In genomic region chr3:149445991-149446564, GRCm38 (mm10) we compare ENCODE assay signal across 19 mouse cellular contexts.
A peak's percentile ranks its signal among the peaks of the same experiment; 100 is the strongest.
DNase-seq lines count a peak whose midpoint lies in the region; ATAC-seq and TF ChIP-seq lines count a peak whose summit lies in the region.
"Had no signal": no experiment of that assay in that cellular context is flagged by ENCODE, and none has a peak within 500 bp of the region (broad histone marks: within the 10 kb centered on the region; RNA-seq: fewer than 3 reads in every experiment).

No protein-coding gene starts in this region.

- H3K36me3 ChIP-seq in embryonic facial prominence, embryonic 14.5 days (ENCODE audit: control insufficient read depth, insufficient read depth, low read length) = no peaks in the 10 kb centered on the region
- H3K36me3 ChIP-seq in embryonic facial prominence, embryonic 10.5 days (replicated peaks) = no peaks in the 10 kb centered on the region
- H3K36me3 ChIP-seq in kidney, adult 2 months (ENCODE audit: control insufficient read depth, insufficient read depth, low read length) = no peaks in the 10 kb centered on the region
- H3K36me3 ChIP-seq in MEL (ENCODE audit: control insufficient read depth in 1 of 2, insufficient read depth in 2 of 2, low read length in 2 of 2) = peaks cover 0 to 2% of the 10 kb centered on the region in 2 experiments; a peak in 1 of 4 replicates
- H3K36me3 ChIP-seq: heart, embryonic 13.5 days; hindbrain, embryonic 12.5 days; midbrain, embryonic 15.5 days; neural tube, embryonic 13.5 days had no signal

- no peak overlapping the region for H3K4me3 ChIP-seq in embryonic facial prominence, embryonic 14.5 days (ENCODE audit: low read depth, low read length)
- H3K4me3 ChIP-seq in embryonic facial prominence, embryonic 10.5 days = no peak overlapping the region
- no peak overlapping the region for H3K4me3 ChIP-seq in kidney, adult 2 months (ENCODE audit: insufficient read depth, low read depth, low read length)
- H3K4me3 ChIP-seq in MEL (ENCODE audit: control insufficient read depth in 1 of 2, insufficient read depth in 1 of 2, low read depth in 2 of 2, low read length in 2 of 2) = no peak overlapping the region
- H3K4me3 ChIP-seq: myocyte had no signal

- H3K4me1 ChIP-seq in embryonic facial prominence, embryonic 14.5 days (ENCODE audit: control insufficient read depth, insufficient read depth, low read length) = peaks cover 6% of the 10 kb centered on the region; the same call in 1 of the 2 replicates
- H3K4me1 ChIP-seq in embryonic facial prominence, embryonic 10.5 days = peaks cover 14% of the 10 kb centered on the region
- H3K4me1 ChIP-seq in kidney, adult 2 months (ENCODE audit: control insufficient read depth, insufficient read depth, low read length) = no peaks in the 10 kb centered on the region
- H3K4me1 ChIP-seq in MEL (ENCODE audit: control insufficient read depth in 1 of 2, insufficient read depth in 2 of 2, low read length in 2 of 2) = 0 out of 4 replicates have a peak, but pooled peaks cover 0 to 5% of the 10 kb centered on the region in 2 experiments

- H3K27ac ChIP-seq in embryonic facial prominence, embryonic 14.5 days (replicated peaks; ENCODE audit: low read depth, low read length) = no peak overlapping the region
- no peak overlapping the region for H3K27ac ChIP-seq in embryonic facial prominence, embryonic 10.5 days (replicated peaks)
- H3K27ac ChIP-seq in kidney, adult 2 months (ENCODE audit: insufficient read depth, low read depth, low read length) = no peak overlapping the region
- H3K27ac ChIP-seq in MEL (ENCODE audit: control insufficient read depth, low read depth, low read length) = no peak overlapping the region
- H3K27ac ChIP-seq: hindbrain, embryonic 12.5 days; layer of hippocampus, adult 2 months had no signal

- no peak overlapping the region for H3K9ac ChIP-seq in embryonic facial prominence, embryonic 14.5 days (ENCODE audit: low read depth, low read length)
- no peak overlapping the region for H3K9ac ChIP-seq in MEL (ENCODE audit: control insufficient read depth, low read depth, low read length, poor library complexity, severe bottlenecking)
- H3K9ac ChIP-seq: hindbrain, embryonic 12.5 days; midbrain, embryonic 15.5 days had no signal

- 71% methylated on average over 6 of the region's 6 CpGs for WGBS in embryonic facial prominence, embryonic 14.5 days
- 81% methylated on average over 6 of the region's 6 CpGs for WGBS in embryonic facial prominence, embryonic 10.5 days
- 64% methylated on average over 6 of the region's 6 CpGs for WGBS in kidney, adult 2 months

- peak; percentile 39 for DNase-seq in embryonic facial prominence, embryonic 14.5 days (ENCODE audit: low spot score)
- DNase-seq in embryonic facial prominence, embryonic 10.5 days (ENCODE audit: low spot score) = no peak
- DNase-seq in kidney, postnatal 4 days = peak; percentile 6 to 25
- DNase-seq in kidney, adult 2 months = no peak
- DNase-seq in MEL (ENCODE audit: low read depth, low spot score) = peak; percentile 17
- DNase-seq in thymus, adult 18-20 months = no peak
- DNase-seq: cerebellum, adult 8-10 months; gastrocnemius, postnatal 36 days; heart, postnatal 14 days; kidney, adult 18-20 months; right cerebral cortex, postnatal 4 days; thymus, postnatal 36 days had no signal

- H3K79me2 ChIP-seq in MEL (ENCODE audit: control insufficient read depth, insufficient read depth, low read length, poor library complexity) = no peaks in the 10 kb centered on the region

- ATAC-seq in embryonic facial prominence, embryonic 14.5 days (ENCODE audit: low read depth) = no peak
- peak; percentile 67 for ATAC-seq in megakaryocyte progenitor cell, adult 5-6 weeks (replicated peaks; ENCODE audit: poor library complexity)

- H3K27me3 ChIP-seq in embryonic facial prominence, embryonic 14.5 days (replicated peaks; ENCODE audit: control insufficient read depth, insufficient read depth, low read length) = no peaks in the 10 kb centered on the region
- peaks cover 18% of the 10 kb centered on the region for H3K27me3 ChIP-seq in embryonic facial prominence, embryonic 10.5 days (replicated peaks; ENCODE audit: low read depth, poor library complexity, severe bottlenecking)
- no peaks in the 10 kb centered on the region for H3K27me3 ChIP-seq in kidney, adult 2 months (replicated peaks; ENCODE audit: control insufficient read depth, insufficient read depth, low read length)
- no peaks in the 10 kb centered on the region for H3K27me3 ChIP-seq in MEL (ENCODE audit: control insufficient read depth in 1 of 2, insufficient read depth in 2 of 2, low read length in 2 of 2)

- TF ChIP-seq EP300 in MEL (IDR thresholded peaks at IDR 0.05; ENCODE audit: low read depth in 1 of 2, low read length in 2 of 2) = peak in 1 of 2 experiments; percentile 45; a peak in 1 of 4 replicates

- H3K4me2 ChIP-seq in embryonic facial prominence, embryonic 14.5 days (ENCODE audit: low read depth, low read length) = no peak overlapping the region

- TF ChIP-seq POLR2A in kidney, adult 2 months (IDR thresholded peaks at IDR 0.05; ENCODE audit: low read depth, low read length) = no peak
- TF ChIP-seq POLR2A in MEL (IDR thresholded peaks at IDR 0.05; ENCODE audit: control insufficient read depth in 1 of 2, insufficient read depth in 1 of 2, low read depth in 1 of 2, low read length in 2 of 2, poor library complexity in 1 of 2) = no peak

- no peaks in the 10 kb centered on the region for H3K9me3 ChIP-seq in embryonic facial prominence, embryonic 14.5 days (ENCODE audit: control insufficient read depth, low read length)
- no peaks in the 10 kb centered on the region for H3K9me3 ChIP-seq in embryonic facial prominence, embryonic 10.5 days
- no peaks in the 10 kb centered on the region for H3K9me3 ChIP-seq in MEL (replicated peaks; ENCODE audit: insufficient read depth, low read length)
- H3K9me3 ChIP-seq: heart, embryonic 13.5 days; hindbrain, embryonic 12.5 days; midbrain, embryonic 15.5 days; neural tube, embryonic 13.5 days had no signal

- TF ChIP-seq CTCF in kidney, adult 2 months (conservative IDR thresholded peaks at IDR 0.05; ENCODE audit: insufficient read depth, insufficient read length, low read depth, low read length) = no peak
- no peak for TF ChIP-seq CTCF in MEL (IDR thresholded peaks at IDR 0.05 in 2 of 3, conservative IDR thresholded peaks at IDR 0.05 in 1 of 3; ENCODE audit: control insufficient read depth in 1 of 3, insufficient read depth in 1 of 3, low read depth in 2 of 3, low read length in 3 of 3, poor library complexity in 1 of 3, severe bottlenecking in 1 of 3)

- no peak for TF ChIP-seq RAD21 in MEL (IDR thresholded peaks at IDR 0.05; ENCODE audit: low read depth, low read length)

TF ChIP-seq in MEL, 35 proteins besides CTCF, POLR2A, EP300 and RAD21:
- TF ChIP-seq NRF1 (IDR thresholded peaks at IDR 0.05; ENCODE audit: insufficient read depth, low read depth, low read length, poor library complexity, severe bottlenecking) (no peak), BHLHE40 (IDR thresholded peaks at IDR 0.05; ENCODE audit: borderline replicate concordance, low read depth, low read length) (no peak), ETS1 (IDR thresholded peaks at IDR 0.05; ENCODE audit: low read depth, low read length) (no peak), SIN3A (IDR thresholded peaks at IDR 0.05; ENCODE audit: low read length) (no peak), POLR2AphosphoS5 (IDR thresholded peaks at IDR 0.05; ENCODE audit: borderline replicate concordance, low read depth, low read length) (no peak), KAT2A (conservative IDR thresholded peaks at IDR 0.05; ENCODE audit: low read depth, low read length) (no peak), ZMIZ1 (IDR thresholded peaks at IDR 0.05; ENCODE audit: low read depth, low read length) (no peak), HCFC1 (IDR thresholded peaks at IDR 0.05; ENCODE audit: low read depth, low read length) (no peak), RCOR1 (IDR thresholded peaks at IDR 0.05; ENCODE audit: low read depth, low read length) (no peak), GABPA (IDR thresholded peaks at IDR 0.05; ENCODE audit: low read depth, low read length) (no peak), ZNF384 (IDR thresholded peaks at IDR 0.05; ENCODE audit: low read depth, low read length) (no peak), TBP (IDR thresholded peaks at IDR 0.05; ENCODE audit: low read depth, low read length) (no peak), TAL1 (IDR thresholded peaks at IDR 0.05; ENCODE audit: low read length) (no peak), NELFE (IDR thresholded peaks at IDR 0.05; ENCODE audit: low read depth, low read length) (no peak), GATA1 (IDR thresholded peaks at IDR 0.05; ENCODE audit: low read depth, low read length) (no peak)

Comparison
In these comparisons a context has a peak if more than half of its experiments do, and no peak if none do; other contexts are left out.
1. DNase-seq: peak in embryonic facial prominence, embryonic 14.5 days (single experiment), kidney, postnatal 4 days (2 of 2) and MEL (single experiment); none in embryonic facial prominence, embryonic 10.5 days (single experiment), kidney, adult 2 months (single experiment) and thymus, adult 18-20 months (0 of 2).